Mouse (Mus musculus) embryonic facial prominence, embryonic 15.5 days (tissue): ENCODE data around the gene Akr1b7. TPM values are rescaled to one million over a fixed set of nuclear protein-coding genes. Genes with fewer than 3 reads are reported as not detected.
"Not testable (repeated sequence)": the region's sequence is repeated elsewhere in the genome, so short reads cannot be mapped to it uniquely, and the experiment has no call there.

Source experiments
- ATAC-seq: fragments of 200-750 bp; cut with Nextera tagmentation; 2 replicates; pipeline ENCODE4 v1.8.0; 2017; ENCODE audit warnings: low read depth, moderate TSS enrichment; ENCODE audit not compliant: insufficient number of reproducible peaks, low FRiP score, low TSS enrichment
- H3K27ac ChIP-seq: fragments of 300-500 bp; sonication (generic); replicated peaks from 2 replicates; pipeline ENCODE4 v1.5.1; 2015; ENCODE audit warnings: mild to moderate bottlenecking, inconsistent platforms
- H3K27me3 ChIP-seq: fragments of 300-500 bp; sonication (generic); 2 replicates; pipeline ENCODE4 v1.6.1; 2015; ENCODE audit warnings: inconsistent platforms
- H3K36me3 ChIP-seq: fragments of 300-500 bp; sonication (generic); 2 replicates; pipeline ENCODE4 v1.6.1; 2015; ENCODE audit warnings: mild to moderate bottlenecking, inconsistent platforms
- H3K4me1 ChIP-seq: fragments of 300-500 bp; sonication (generic); 2 replicates; pipeline ENCODE4 v1.6.1; 2015; ENCODE audit warnings: inconsistent platforms
- H3K4me2 ChIP-seq: fragments of 300-500 bp; sonication (generic); replicated peaks from 2 replicates; pipeline ENCODE4 v1.6.1; 2015; ENCODE audit warnings: mild to moderate bottlenecking, inconsistent platforms
- H3K4me3 ChIP-seq: fragments of 300-500 bp; sonication (generic); replicated peaks from 2 replicates; pipeline ENCODE4 v1.5.1; 2015; ENCODE audit warnings: mild to moderate bottlenecking, inconsistent platforms
- H3K9ac ChIP-seq: fragments of 300-500 bp; sonication (generic); 2 replicates; pipeline ENCODE4 v1.6.1; 2015; ENCODE audit warnings: inconsistent platforms
- H3K9me3 ChIP-seq: fragments of 300-500 bp; sonication (generic); replicated peaks from 2 replicates; pipeline ENCODE4 v1.6.1; 2016; ENCODE audit warnings: inconsistent platforms
- WGBS: fragments of 180-500 bp; shearing (Covaris S2); methylation state at CpG from one replicate; pipeline ENCODE4 v1.1.7; 2015; 5-methylcytosine and 5-hydroxymethylcytosine counted together
- polyA plus RNA-seq: library from polyadenylated mRNA; unstranded; fragments of >200 nt; fragmentation: Nextera tagmentation; extraction: Ambion mirVana; gene quantifications from 2 replicates; pipeline ENCODE4 v1.2.1, GENCODE M21; 2015

Akr1b7 gene
- polyA plus RNA-seq, 1 experiment from 2014 or later: not detected

DNA sequence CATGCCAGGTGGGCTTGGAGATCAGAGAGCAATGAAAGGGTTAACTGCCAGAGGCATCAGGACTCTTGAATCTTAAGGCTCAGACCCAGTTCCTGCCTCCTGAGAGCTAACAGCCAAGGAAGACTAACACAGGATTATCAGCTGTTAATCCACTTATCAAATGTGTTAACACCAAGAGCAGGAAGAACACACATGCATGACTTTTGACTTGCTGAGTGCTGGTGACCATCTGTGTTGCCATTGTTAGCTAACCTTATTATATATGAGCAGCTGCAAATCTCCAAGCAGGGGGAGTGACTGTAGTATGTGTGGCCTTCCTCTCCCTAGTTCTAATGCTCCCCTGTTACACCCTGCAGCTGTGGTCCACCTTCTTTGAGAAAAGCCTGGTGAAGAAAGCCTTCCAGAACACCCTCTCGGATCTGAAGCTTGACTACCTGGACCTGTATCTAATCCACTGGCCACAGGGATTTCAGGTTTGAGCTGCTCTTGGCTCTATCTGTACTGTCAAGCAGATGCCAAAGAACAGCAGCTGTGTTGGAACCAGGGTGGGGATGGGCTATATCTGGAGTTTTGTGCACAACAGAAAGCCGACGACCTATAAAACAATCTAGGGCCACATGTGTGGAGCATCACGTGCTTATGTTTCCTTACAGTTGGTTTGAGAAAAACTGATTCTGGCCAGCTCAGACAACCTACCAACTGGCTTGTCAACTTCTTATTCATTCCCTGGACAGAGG is 23.5 kb upstream of the Akr1b7 start:
- ATAC-seq: no peak
- Histone ChIP-seq H3K4me3 (no peak overlapping the region), H3K9me3 (no peaks in the 10 kb centered on the region), H3K27ac (no peak overlapping the region), H3K36me3 (peaks cover 6% of the 10 kb centered on the region; the same call in 1 of the 2 replicates), H3K4me2 (no peak overlapping the region), H3K4me1 (peaks cover 13% of the 10 kb centered on the region; the same call in 1 of the 2 replicates), H3K27me3 (no peaks in the 10 kb centered on the region), H3K9ac (no peak overlapping the region)
- WGBS: 73% methylated on average over 4 of the region's 4 CpGs

- Histone ChIP-seq H3K9ac (no peak overlapping the region), H3K27ac (no peak overlapping the region), H3K36me3 (peaks cover 9% of the 10 kb centered on the region; the same call in 1 of the 2 replicates), H3K4me3 (no peak overlapping the region), H3K9me3 (no peaks in the 10 kb centered on the region), H3K27me3 (no peaks in the 10 kb centered on the region), H3K4me1 (no peaks in the 10 kb centered on the region), H3K4me2 (no peak overlapping the region)
- WGBS: 61% methylated on average over 5 of the region's 5 CpGs
- no peak for ATAC-seq
These were observed 16.2 kb upstream of the Akr1b7 start for GRCm38 (mm10) chr6:34395897-34396296.

- 86% methylated on average over 6 of the region's 6 CpGs for WGBS
- Histone ChIP-seq H3K4me3 (no peak overlapping the region), H3K4me1 (no peaks in the 10 kb centered on the region), H3K27me3 (no peaks in the 10 kb centered on the region), H3K9me3 (no peaks in the 10 kb centered on the region), H3K9ac (no peak overlapping the region), H3K4me2 (no peak overlapping the region), H3K36me3 (0 out of 2 replicates have a peak, but pooled peaks cover 4% of the 10 kb centered on the region), H3K27ac (no peak overlapping the region)
- ATAC-seq: no peak
These were observed 13.7 kb upstream of the Akr1b7 start for GRCm38 (mm10) chr6:34398431-34398830.

GRCm38 (mm10) chr6:34399606-34400220 is 12.4 kb upstream of the Akr1b7 start:
- Histone ChIP-seq H3K27me3 (no peaks in the 10 kb centered on the region), H3K27ac (no peak overlapping the region), H3K4me1 (no peaks in the 10 kb centered on the region), H3K36me3 (no peaks in the 10 kb centered on the region), H3K4me3 (no peak overlapping the region), H3K9ac (no peak overlapping the region), H3K4me2 (no peak overlapping the region), H3K9me3 (no peaks in the 10 kb centered on the region)
- 74% methylated on average over 13 of the region's 13 CpGs for WGBS
- ATAC-seq: no peak

- Histone ChIP-seq H3K4me3 (no peak overlapping the region), H3K36me3 (no peaks in the 10 kb centered on the region), H3K4me1 (no peaks in the 10 kb centered on the region), H3K4me2 (no peak overlapping the region), H3K27me3 (no peaks in the 10 kb centered on the region), H3K27ac (no peak overlapping the region), H3K9ac (no peak overlapping the region), H3K9me3 (no peaks in the 10 kb centered on the region)
- no peak for ATAC-seq
- 90% methylated on average over 2 of the region's 2 CpGs for WGBS
These were observed 11.4 kb upstream of the Akr1b7 start for GRCm38 (mm10) chr6:34400696-34401095.

GRCm38 (mm10) chr6:34406746-34407145 is 5.4 kb upstream of the Akr1b7 start:
- no peaks in the 10 kb centered on the region for H3K36me3 ChIP-seq
- H3K27me3 ChIP-seq: no peaks in the 10 kb centered on the region
- 85% methylated on average over 4 of the region's 4 CpGs for WGBS
- no peak overlapping the region for H3K9ac ChIP-seq
- H3K27ac ChIP-seq: no peak overlapping the region
- no peaks in the 10 kb centered on the region for H3K9me3 ChIP-seq
- no peak for ATAC-seq
- H3K4me3 ChIP-seq: no peak overlapping the region
- no peaks in the 10 kb centered on the region for H3K4me1 ChIP-seq
- H3K4me2 ChIP-seq: no peak overlapping the region

- Histone ChIP-seq H3K36me3 (no peaks in the 10 kb centered on the region), H3K9ac (no peak overlapping the region), H3K4me3 (no peak overlapping the region), H3K4me2 (no peak overlapping the region), H3K27ac (no peak overlapping the region), H3K9me3 (no peaks in the 10 kb centered on the region), H3K4me1 (no peaks in the 10 kb centered on the region), H3K27me3 (no peaks in the 10 kb centered on the region)
- 78% methylated on average over 10 of the region's 10 CpGs for WGBS
- no peak for ATAC-seq
These were observed 4.7 kb upstream of the Akr1b7 start for GRCm38 (mm10) chr6:34407403-34407802.

GRCm38 (mm10) chr6:34412688-34413087 is 554 bp downstream of the Akr1b7 start:
- no peak overlapping the region for H3K9ac ChIP-seq
- no peaks in the 10 kb centered on the region for H3K9me3 ChIP-seq
- no peak overlapping the region for H3K4me3 ChIP-seq
- H3K27ac ChIP-seq: no peak overlapping the region
- H3K27me3 ChIP-seq: no peaks in the 10 kb centered on the region
- H3K36me3 ChIP-seq: no peaks in the 10 kb centered on the region
- ATAC-seq: no peak
- no peak overlapping the region for H3K4me2 ChIP-seq
- H3K4me1 ChIP-seq: no peaks in the 10 kb centered on the region
- 56% methylated on average over 1 of the region's 1 CpGs for WGBS

GRCm38 (mm10) chr6:34413386-34413785 is 1.3 kb downstream of the Akr1b7 start:
- H3K4me2 ChIP-seq, H3K27ac ChIP-seq, H3K4me3 ChIP-seq, ATAC-seq, H3K9me3 ChIP-seq, H3K9ac ChIP-seq, H3K36me3 ChIP-seq, H3K27me3 ChIP-seq, H3K4me1 ChIP-seq: not testable (repeated sequence)
- WGBS: 34% methylated on average over 1 of the region's 1 CpGs

GRCm38 (mm10) chr6:34416521-34416920 is 4.4 kb downstream of the Akr1b7 start:
- Histone ChIP-seq H3K36me3 (no peaks in the 10 kb centered on the region), H3K27me3 (no peaks in the 10 kb centered on the region), H3K9me3 (no peaks in the 10 kb centered on the region), H3K4me2 (no peak overlapping the region), H3K4me1 (no peaks in the 10 kb centered on the region), H3K4me3 (no peak overlapping the region), H3K9ac (no peak overlapping the region), H3K27ac (no peak overlapping the region)
- ATAC-seq: no peak
- 98% methylated on average over 2 of the region's 2 CpGs for WGBS

- H3K27me3 ChIP-seq: no peaks in the 10 kb centered on the region
- no peaks in the 10 kb centered on the region for H3K4me1 ChIP-seq
- H3K36me3 ChIP-seq: no peaks in the 10 kb centered on the region
- H3K4me2 ChIP-seq: no peak overlapping the region
- ATAC-seq: no peak
- no peak overlapping the region for H3K27ac ChIP-seq
- no peak overlapping the region for H3K4me3 ChIP-seq
- no peaks in the 10 kb centered on the region for H3K9me3 ChIP-seq
- no peak overlapping the region for H3K9ac ChIP-seq
These were observed 6.9 kb downstream of the Akr1b7 start for GRCm38 (mm10) chr6:34419071-34419470.

GRCm38 (mm10) chr6:34439006-34439405 is 26.9 kb downstream of the Akr1b7 start:
- H3K36me3 ChIP-seq: no peaks in the 10 kb centered on the region
- no peak overlapping the region for H3K4me3 ChIP-seq
- no peak overlapping the region for H3K27ac ChIP-seq
- no peak for ATAC-seq
- H3K9me3 ChIP-seq: no peaks in the 10 kb centered on the region
- no peaks in the 10 kb centered on the region for H3K4me1 ChIP-seq
- WGBS: 69% methylated on average over 2 of the region's 2 CpGs
- no peak overlapping the region for H3K9ac ChIP-seq
- no peaks in the 10 kb centered on the region for H3K27me3 ChIP-seq
- no peak overlapping the region for H3K4me2 ChIP-seq
